Mouse (Mus musculus) limb, embryonic 15.5 days (tissue): ENCODE measurements at regions not wholly inside any gene's neighbourhood (a gene's known extent, or its start where the extent isn't known, plus 50 kb on each side); places are given as distances from the start of the nearest gene placed in this dataset.

Experiments used
- ATAC-seq: fragments of 200-750 bp; cut with Nextera tagmentation; 2 replicates; pipeline ENCODE4 v1.8.0; 2017; ENCODE audit warnings: low read depth, moderate TSS enrichment; ENCODE audit not compliant: insufficient number of reproducible peaks, low FRiP score, low TSS enrichment
- H3K27ac ChIP-seq: fragments of 300-500 bp; sonication (generic); 2 replicates; pipeline ENCODE4 v1.5.1; 2015; ENCODE audit warnings: moderate library complexity, mild to moderate bottlenecking, inconsistent platforms
- H3K27me3 ChIP-seq: fragments of 300-500 bp; sonication (generic); 2 replicates; pipeline ENCODE4 v1.6.1; 2015; ENCODE audit warnings: inconsistent platforms
- H3K36me3 ChIP-seq: fragments of 300-500 bp; sonication (generic); 2 replicates; pipeline ENCODE4 v1.6.1; 2015; ENCODE audit warnings: inconsistent platforms
- H3K4me1 ChIP-seq: fragments of 300-500 bp; sonication (generic); 2 replicates; pipeline ENCODE4 v1.6.1; 2015; ENCODE audit warnings: inconsistent platforms
- H3K4me2 ChIP-seq: fragments of 300-500 bp; sonication (generic); 2 replicates; pipeline ENCODE4 v1.6.1; 2015; ENCODE audit warnings: mild to moderate bottlenecking, inconsistent platforms
- H3K4me3 ChIP-seq: fragments of 300-500 bp; sonication (generic); 2 replicates; pipeline ENCODE4 v1.5.1; 2015; ENCODE audit warnings: mild to moderate bottlenecking, inconsistent platforms
- H3K9ac ChIP-seq: fragments of 300-500 bp; sonication (generic); 2 replicates; pipeline ENCODE4 v1.6.1; 2015; ENCODE audit warnings: inconsistent platforms
- H3K9me3 ChIP-seq: fragments of 300-500 bp; sonication (generic); 2 replicates; pipeline ENCODE4 v1.6.1; 2016; ENCODE audit warnings: inconsistent platforms
- WGBS: fragments of 180-500 bp; shearing (Covaris S2); methylation state at CpG from one replicate; pipeline ENCODE4 v1.1.7; 2015; 5-methylcytosine and 5-hydroxymethylcytosine counted together

- Histone ChIP-seq H3K4me1 (no peaks in the 10 kb centered on the region), H3K36me3 (no peaks in the 10 kb centered on the region), H3K4me2 (no peak overlapping the region), H3K9me3 (no peaks in the 10 kb centered on the region), H3K27ac (no peak overlapping the region), H3K27me3 (no peaks in the 10 kb centered on the region), H3K9ac (no peak overlapping the region), H3K4me3 (no peak overlapping the region)
- no peak for ATAC-seq
- WGBS, result 45% methylated on average over 8 of the region's 8 CpGs
These were observed 248.9 kb downstream of the Dhx15 start for GRCm38 (mm10) chr5:51941255-51941924.

DNA sequence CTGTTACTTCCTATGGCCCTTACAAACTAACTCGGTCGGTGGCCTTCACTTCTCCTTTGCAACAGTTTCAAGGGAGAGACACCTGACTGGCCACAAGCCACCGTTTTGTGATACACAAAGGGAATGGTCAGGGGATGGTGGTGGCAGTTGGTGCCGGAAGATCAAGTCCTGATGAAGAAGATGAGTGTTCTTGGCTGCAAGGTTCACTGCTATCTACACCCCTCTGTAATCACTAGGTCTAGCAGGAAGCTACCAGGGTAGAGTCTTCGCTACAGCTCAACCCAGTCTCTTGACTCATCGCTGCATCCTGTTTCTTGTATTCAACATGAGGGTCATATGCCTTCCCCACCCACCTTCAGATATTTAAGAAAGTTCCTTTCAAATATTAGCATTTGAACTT is 251.5 kb downstream of the Dhx15 start:
- Histone ChIP-seq H3K4me2 (no peak overlapping the region), H3K27me3 (no peaks in the 10 kb centered on the region), H3K9me3 (no peaks in the 10 kb centered on the region), H3K27ac (no peak overlapping the region), H3K36me3 (no peaks in the 10 kb centered on the region), H3K4me1 (no peaks in the 10 kb centered on the region), H3K4me3 (no peak overlapping the region), H3K9ac (no peak overlapping the region)
- ATAC-seq, result no peak
- 87% methylated on average over 6 of the region's 6 CpGs for WGBS

- Histone ChIP-seq H3K4me3 (no peak overlapping the region), H3K4me1 (no peaks in the 10 kb centered on the region), H3K27me3 (no peaks in the 10 kb centered on the region), H3K9ac (no peak overlapping the region), H3K4me2 (no peak overlapping the region), H3K36me3 (no peaks in the 10 kb centered on the region), H3K27ac (no peak overlapping the region), H3K9me3 (no peaks in the 10 kb centered on the region)
- ATAC-seq, result no peak
- 87% methylated on average over 6 of the region's 6 CpGs for WGBS
These were observed 253.0 kb downstream of the Dhx15 start for GRCm38 (mm10) chr5:51937320-51937719.

GRCm38 (mm10) chr5:51935391-51936354 is 254.6 kb downstream of the Dhx15 start:
- no peaks in the 10 kb centered on the region for H3K4me1 ChIP-seq
- no peak overlapping the region for H3K4me3 ChIP-seq
- H3K4me2 ChIP-seq, result no peak overlapping the region
- H3K36me3 ChIP-seq, result no peaks in the 10 kb centered on the region
- WGBS, result 81% methylated on average over 17 of the region's 17 CpGs
- ATAC-seq, result no peak
- no peak overlapping the region for H3K27ac ChIP-seq
- H3K27me3 ChIP-seq, result no peaks in the 10 kb centered on the region
- H3K9me3 ChIP-seq, result no peaks in the 10 kb centered on the region
- no peak overlapping the region for H3K9ac ChIP-seq

DNA sequence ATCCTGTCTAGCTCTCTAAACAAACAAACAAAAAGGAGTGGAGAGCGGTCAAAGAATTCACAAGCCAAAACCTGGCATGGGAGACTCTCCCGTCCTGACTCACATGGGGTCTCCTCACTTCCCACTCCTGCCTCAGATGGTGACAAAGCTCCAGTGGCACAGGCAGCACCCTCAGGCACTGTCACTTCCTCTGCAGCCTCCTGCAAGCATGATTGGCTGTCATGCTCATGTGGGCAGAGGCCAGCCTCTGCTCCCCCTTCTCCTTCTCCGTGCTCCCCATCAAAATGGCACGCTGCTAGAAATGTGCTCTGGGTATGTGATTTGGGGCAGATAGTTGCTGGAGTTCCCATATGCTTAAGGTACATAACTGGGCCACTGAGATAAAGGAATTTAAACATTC is 255.4 kb downstream of the Dhx15 start:
- Histone ChIP-seq H3K9me3 (no peaks in the 10 kb centered on the region), H3K4me1 (no peaks in the 10 kb centered on the region), H3K27me3 (no peaks in the 10 kb centered on the region), H3K27ac (no peak overlapping the region), H3K4me2 (no peak overlapping the region), H3K36me3 (no peaks in the 10 kb centered on the region), H3K4me3 (no peak overlapping the region), H3K9ac (no peak overlapping the region)
- 81% methylated on average over 4 of the region's 4 CpGs for WGBS
- ATAC-seq, result no peak

DNA sequence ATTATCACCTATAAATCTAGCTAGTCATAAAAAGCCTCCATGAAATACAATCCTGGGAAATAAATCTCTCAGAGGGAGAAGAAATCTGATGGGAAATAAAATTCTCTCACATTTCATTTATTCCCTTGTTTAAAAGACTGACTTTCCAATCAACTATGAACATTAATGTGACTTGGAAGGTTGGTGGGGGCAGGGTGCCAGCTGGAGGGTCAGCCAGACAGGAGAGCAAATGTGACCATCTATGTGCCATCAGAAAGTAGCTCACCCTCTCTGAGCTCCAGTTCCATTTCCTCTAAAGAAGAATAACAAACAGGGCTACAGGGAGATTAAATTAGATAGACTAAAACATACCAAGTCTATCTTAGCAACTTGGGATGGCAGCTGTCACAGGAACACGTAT is 257.0 kb downstream of the Dhx15 start:
- Histone ChIP-seq H3K4me1 (no peaks in the 10 kb centered on the region), H3K9me3 (no peaks in the 10 kb centered on the region), H3K4me2 (no peak overlapping the region), H3K36me3 (no peaks in the 10 kb centered on the region), H3K4me3 (no peak overlapping the region), H3K27me3 (no peaks in the 10 kb centered on the region), H3K9ac (no peak overlapping the region), H3K27ac (no peak overlapping the region)
- WGBS, result 86% methylated on average over 1 of the region's 1 CpGs
- ATAC-seq, result no peak

DNA sequence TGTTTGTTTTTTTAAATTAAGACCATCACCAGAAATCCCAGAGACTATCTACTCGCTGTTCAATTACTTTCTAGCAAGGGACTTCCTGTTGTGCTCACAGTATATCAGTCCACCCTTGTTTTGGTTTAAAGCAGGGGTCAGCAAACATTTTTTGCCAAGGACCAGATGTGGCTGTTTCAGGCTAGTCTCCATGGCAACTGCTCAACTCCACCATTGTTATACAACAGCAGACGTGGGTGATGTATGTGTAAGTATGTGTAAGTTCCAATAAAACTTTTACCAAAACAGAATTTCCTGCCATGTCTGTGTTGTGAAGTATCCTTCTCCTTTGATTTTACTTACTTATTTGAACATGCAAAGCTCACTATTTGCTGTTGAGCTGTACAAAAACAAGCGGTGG is 259.9 kb downstream of the Dhx15 start:
- ATAC-seq, result no peak
- no peaks in the 10 kb centered on the region for H3K36me3 ChIP-seq
- no peaks in the 10 kb centered on the region for H3K9me3 ChIP-seq
- no peaks in the 10 kb centered on the region for H3K4me1 ChIP-seq
- no peak overlapping the region for H3K4me2 ChIP-seq
- H3K9ac ChIP-seq, result no peak overlapping the region
- WGBS, result 70% methylated on average over 3 of the region's 3 CpGs
- H3K27me3 ChIP-seq, result no peaks in the 10 kb centered on the region
- H3K27ac ChIP-seq, result no peak overlapping the region
- no peak overlapping the region for H3K4me3 ChIP-seq

DNA sequence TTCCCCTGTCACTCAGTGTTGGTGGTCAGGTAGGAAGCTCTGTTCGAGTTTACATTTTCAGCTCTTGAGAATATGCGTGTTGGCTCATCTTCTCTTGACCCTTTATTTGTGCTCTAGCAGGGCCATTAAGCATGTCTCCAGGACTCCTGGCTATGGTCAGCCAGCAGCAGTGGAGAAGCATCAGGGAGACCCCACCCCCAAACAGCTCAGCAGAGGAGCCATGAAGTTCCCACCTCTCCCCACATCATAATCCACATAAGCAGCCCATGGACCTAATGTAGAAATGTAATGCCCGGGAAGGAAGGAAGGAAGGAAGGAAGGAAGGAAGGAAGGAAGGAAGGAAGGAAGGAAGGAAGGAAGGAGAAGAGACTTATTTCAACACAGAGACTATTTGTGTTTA is 261.5 kb downstream of the Dhx15 start:
- no peaks in the 10 kb centered on the region for H3K4me1 ChIP-seq
- ATAC-seq, result no peak
- WGBS, result 91% methylated on average over 3 of the region's 3 CpGs
- H3K36me3 ChIP-seq, result no peaks in the 10 kb centered on the region
- H3K27me3 ChIP-seq, result no peaks in the 10 kb centered on the region
- H3K27ac ChIP-seq, result no peak overlapping the region
- no peak overlapping the region for H3K9ac ChIP-seq
- no peak overlapping the region for H3K4me3 ChIP-seq
- no peaks in the 10 kb centered on the region for H3K9me3 ChIP-seq
- no peak overlapping the region for H3K4me2 ChIP-seq

- Histone ChIP-seq H3K36me3 (no peaks in the 10 kb centered on the region), H3K27ac (no peak overlapping the region), H3K27me3 (no peaks in the 10 kb centered on the region), H3K4me2 (no peak overlapping the region), H3K9me3 (no peaks in the 10 kb centered on the region), H3K4me1 (no peaks in the 10 kb centered on the region), H3K9ac (no peak overlapping the region), H3K4me3 (no peak overlapping the region)
- WGBS, result 74% methylated on average over 7 of the region's 7 CpGs
- ATAC-seq, result no peak
These were observed 266.9 kb downstream of the Dhx15 start for GRCm38 (mm10) chr5:51923417-51923816.

GRCm38 (mm10) chr5:51922973-51923372 is 267.3 kb downstream of the Dhx15 start:
- ATAC-seq, result no peak
- H3K4me2 ChIP-seq, result no peak overlapping the region
- no peaks in the 10 kb centered on the region for H3K9me3 ChIP-seq
- no peaks in the 10 kb centered on the region for H3K4me1 ChIP-seq
- WGBS, result 53% methylated on average over 5 of the region's 5 CpGs
- H3K36me3 ChIP-seq, result no peaks in the 10 kb centered on the region
- no peak overlapping the region for H3K4me3 ChIP-seq
- no peaks in the 10 kb centered on the region for H3K27me3 ChIP-seq
- no peak overlapping the region for H3K9ac ChIP-seq
- no peak overlapping the region for H3K27ac ChIP-seq

DNA sequence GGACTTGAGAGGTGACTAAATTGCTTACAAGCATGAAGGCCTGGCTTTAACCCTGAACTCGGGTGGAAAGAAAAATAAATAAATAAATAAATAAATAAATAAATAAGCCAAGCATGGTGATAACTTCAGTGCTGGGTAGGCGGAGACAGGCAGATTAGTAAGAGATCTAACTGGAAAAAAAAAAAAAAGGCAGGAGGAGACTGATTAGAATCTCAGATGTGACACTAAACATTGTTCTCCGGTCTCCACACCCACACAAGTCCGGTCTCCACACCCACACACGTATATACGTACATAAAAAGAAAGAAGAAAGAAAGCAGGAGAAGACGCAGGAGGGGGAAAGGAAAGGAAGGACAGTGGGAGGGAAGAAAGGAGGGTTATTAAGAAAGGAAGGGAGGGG is 267.8 kb downstream of the Dhx15 start:
- 68% methylated on average over 7 of the region's 7 CpGs for WGBS
- H3K4me1 ChIP-seq, result no peaks in the 10 kb centered on the region
- no peaks in the 10 kb centered on the region for H3K27me3 ChIP-seq
- H3K4me2 ChIP-seq, result no peak overlapping the region
- no peaks in the 10 kb centered on the region for H3K9me3 ChIP-seq
- ATAC-seq, result no peak
- no peaks in the 10 kb centered on the region for H3K36me3 ChIP-seq
- no peak overlapping the region for H3K9ac ChIP-seq
- H3K4me3 ChIP-seq, result no peak overlapping the region
- no peak overlapping the region for H3K27ac ChIP-seq

- Histone ChIP-seq H3K4me1 (no peaks in the 10 kb centered on the region), H3K27ac (no peak overlapping the region), H3K27me3 (no peaks in the 10 kb centered on the region), H3K9me3 (no peaks in the 10 kb centered on the region), H3K9ac (no peak overlapping the region), H3K36me3 (no peaks in the 10 kb centered on the region), H3K4me2 (no peak overlapping the region), H3K4me3 (no peak overlapping the region)
- 41% methylated on average over 4 of the region's 4 CpGs for WGBS
- ATAC-seq, result no peak
These were observed 272.4 kb downstream of the Dhx15 start for GRCm38 (mm10) chr5:51917812-51918448.
